Mouse (Mus musculus) CH12.LX (cell line): ENCODE measurements at regions not wholly inside any gene's neighbourhood (a gene's known extent, or its start where the extent isn't known, plus 50 kb on each side); places are given as distances from the start of the nearest gene placed in this dataset.

Experiments
- BHLHE40 ChIP-seq: IDR thresholded peaks from 2 replicates; pipeline ENCODE4 v1.6.1; 2011; ENCODE audit warnings: mild to moderate bottlenecking, low read depth, low read length, improper control_type of control experiment
- CHD2 ChIP-seq: IDR thresholded peaks from 2 replicates; pipeline ENCODE4 v1.6.1; 2011; ENCODE audit warnings: low read length, improper control_type of control experiment
- CTCF ChIP-seq, 2 experiments: IDR thresholded peaks in 1 of 2; conservative IDR thresholded peaks in 1 of 2; 2 replicates each; pipeline ENCODE4 v1.5.1; 2011 to 2012; ENCODE audit warnings: low read depth in 2 of 2, low read length in 2 of 2, improper control_type of control experiment in 1 of 2, inconsistent platforms in 1 of 2, mild to moderate bottlenecking in 1 of 2, moderate library complexity in 1 of 2
- IRF4 ChIP-seq: IDR thresholded peaks from 2 replicates; pipeline ENCODE4 v1.6.1; 2014; ENCODE audit warnings: low read depth, mild to moderate bottlenecking, inconsistent platforms, low read length, improper control_type of control experiment
- JUND ChIP-seq: conservative IDR thresholded peaks from 2 replicates; pipeline ENCODE4 v1.6.1; 2011; ENCODE audit warnings: low read depth, low read length, improper control_type of control experiment
- MAFK ChIP-seq: IDR thresholded peaks from 2 replicates; pipeline ENCODE4 v1.6.1; 2011; ENCODE audit warnings: low read length, improper control_type of control experiment; ENCODE audit not compliant: insufficient replicate concordance
- NELFE ChIP-seq: IDR thresholded peaks from 2 replicates; pipeline ENCODE4 v1.6.1; 2011; ENCODE audit warnings: low read depth, low read length, improper control_type of control experiment
- POLR2A ChIP-seq: IDR thresholded peaks from 2 replicates; pipeline ENCODE4 v1.6.1; 2011; ENCODE audit warnings: low read depth, mild to moderate bottlenecking, improper control_type of control experiment, low read length
- RCOR1 ChIP-seq: conservative IDR thresholded peaks from 2 replicates; pipeline ENCODE4 v1.6.1; 2012; ENCODE audit warnings: low read depth, mild to moderate bottlenecking, inconsistent platforms, low read length, improper control_type of control experiment
- SMC3 ChIP-seq: IDR thresholded peaks from 2 replicates; pipeline ENCODE4 v1.6.1; 2011; ENCODE audit warnings: low read depth, low read length, improper control_type of control experiment
- TBP ChIP-seq: conservative IDR thresholded peaks from 2 replicates; pipeline ENCODE4 v1.6.1; 2011; ENCODE audit warnings: low read depth, low read length, improper control_type of control experiment
- TCF12 ChIP-seq: IDR thresholded peaks from 2 replicates; pipeline ENCODE4 v1.6.1; 2014; ENCODE audit warnings: low read depth, mild to moderate bottlenecking, inconsistent platforms, low read length, improper control_type of control experiment
- ZNF384 ChIP-seq: IDR thresholded peaks from 2 replicates; pipeline ENCODE4 v1.6.1; 2012; ENCODE audit warnings: low read depth, low read length, improper control_type of control experiment, inconsistent platforms

DNA sequence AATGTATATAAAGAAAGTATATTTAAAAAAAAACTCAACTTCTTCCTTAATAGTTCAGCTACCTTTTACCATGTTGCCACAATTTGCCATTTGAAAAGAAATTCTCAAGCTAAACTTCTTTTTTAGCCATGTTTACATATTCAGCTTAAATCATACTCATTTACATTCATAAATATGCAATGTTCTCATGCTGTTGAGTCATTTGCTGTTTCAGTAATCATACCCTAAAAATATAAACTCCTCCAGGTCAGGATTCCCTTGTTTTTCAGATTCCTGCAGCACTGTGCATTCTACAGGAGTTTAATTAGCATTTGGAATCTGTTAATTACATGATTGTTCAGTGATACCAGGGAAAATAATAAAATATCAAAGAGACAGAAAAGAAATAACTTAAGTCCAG is 300.5 kb downstream of the Efnb2 start:
- TF ChIP-seq SMC3 = no peak
- no peak for TF ChIP-seq NELFE
- TF ChIP-seq IRF4 = no peak
- TF ChIP-seq JUND = no peak
- no peak for TF ChIP-seq CHD2
- no peak for TF ChIP-seq TBP
- no peak for TF ChIP-seq CTCF (conservative IDR thresholded peaks at IDR 0.05 in 1 of 2, IDR thresholded peaks at IDR 0.05 in 1 of 2; ENCODE audit: low read depth in 2 of 2, low read length in 2 of 2)
- TF ChIP-seq ZNF384 = no peak
- TF ChIP-seq RCOR1 = no peak
- no peak for TF ChIP-seq POLR2A
- no peak for TF ChIP-seq TCF12
- no peak for TF ChIP-seq MAFK
- TF ChIP-seq BHLHE40 = no peak
